Mouse (Mus musculus) hindbrain, embryonic 15.5 days (tissue): ENCODE data around the gene Pla2g4b. TPM values are rescaled to one million over a fixed set of nuclear protein-coding genes. Genes with fewer than 3 reads are reported as not detected.
A peak's percentile ranks its signal among the peaks of the same experiment; 100 is the strongest.

Source experiments
- ATAC-seq: fragments of 200-750 bp; cut with Nextera tagmentation; 2 replicates; pipeline ENCODE4 v1.8.0; 2017; ENCODE audit warnings: low read depth, moderate number of reproducible peaks, moderate TSS enrichment; ENCODE audit not compliant: low FRiP score
- H3K27ac ChIP-seq: fragments of 300-500 bp; sonication (generic); replicated peaks from 2 replicates; pipeline ENCODE4 v1.5.1; 2015; ENCODE audit warnings: mild to moderate bottlenecking, inconsistent platforms
- H3K27me3 ChIP-seq: fragments of 300-500 bp; sonication (generic); 2 replicates; pipeline ENCODE4 v1.6.1; 2015; ENCODE audit warnings: control low read depth, inconsistent platforms
- H3K36me3 ChIP-seq: fragments of 300-500 bp; sonication (generic); 2 replicates; pipeline ENCODE4 v1.6.1; 2015; ENCODE audit warnings: control low read depth, inconsistent platforms
- H3K4me1 ChIP-seq: fragments of 300-500 bp; sonication (generic); replicated peaks from 2 replicates; pipeline ENCODE4 v1.6.1; 2015; ENCODE audit warnings: control low read depth, inconsistent platforms
- H3K4me2 ChIP-seq: fragments of 300-500 bp; sonication (generic); 2 replicates; pipeline ENCODE4 v1.6.1; 2015; ENCODE audit warnings: moderate library complexity, mild to moderate bottlenecking, inconsistent platforms
- H3K4me3 ChIP-seq: fragments of 300-500 bp; sonication (generic); 2 replicates; pipeline ENCODE4 v1.5.1; 2015; ENCODE audit warnings: mild to moderate bottlenecking, inconsistent platforms
- H3K9ac ChIP-seq: fragments of 300-500 bp; sonication (generic); 2 replicates; pipeline ENCODE4 v1.6.1; 2015; ENCODE audit warnings: inconsistent platforms
- H3K9me3 ChIP-seq: fragments of 300-500 bp; sonication (generic); 2 replicates; pipeline ENCODE4 v1.6.1; 2016; ENCODE audit warnings: control low read depth, inconsistent platforms
- WGBS: fragments of 180-500 bp; shearing (Covaris S2); methylation state at CpG from one replicate; pipeline ENCODE4 v1.1.7; 2015; 5-methylcytosine and 5-hydroxymethylcytosine counted together
- polyA plus RNA-seq: library from polyadenylated mRNA; unstranded; fragments of >200 nt; fragmentation: Nextera tagmentation; extraction: Ambion mirVana; gene quantifications from 2 replicates; pipeline ENCODE4 v1.2.1, GENCODE M21; 2015

Gene Pla2g4b
- polyA plus RNA-seq, 1 experiment from 2014 or later, result 3.6 TPM

DNA sequence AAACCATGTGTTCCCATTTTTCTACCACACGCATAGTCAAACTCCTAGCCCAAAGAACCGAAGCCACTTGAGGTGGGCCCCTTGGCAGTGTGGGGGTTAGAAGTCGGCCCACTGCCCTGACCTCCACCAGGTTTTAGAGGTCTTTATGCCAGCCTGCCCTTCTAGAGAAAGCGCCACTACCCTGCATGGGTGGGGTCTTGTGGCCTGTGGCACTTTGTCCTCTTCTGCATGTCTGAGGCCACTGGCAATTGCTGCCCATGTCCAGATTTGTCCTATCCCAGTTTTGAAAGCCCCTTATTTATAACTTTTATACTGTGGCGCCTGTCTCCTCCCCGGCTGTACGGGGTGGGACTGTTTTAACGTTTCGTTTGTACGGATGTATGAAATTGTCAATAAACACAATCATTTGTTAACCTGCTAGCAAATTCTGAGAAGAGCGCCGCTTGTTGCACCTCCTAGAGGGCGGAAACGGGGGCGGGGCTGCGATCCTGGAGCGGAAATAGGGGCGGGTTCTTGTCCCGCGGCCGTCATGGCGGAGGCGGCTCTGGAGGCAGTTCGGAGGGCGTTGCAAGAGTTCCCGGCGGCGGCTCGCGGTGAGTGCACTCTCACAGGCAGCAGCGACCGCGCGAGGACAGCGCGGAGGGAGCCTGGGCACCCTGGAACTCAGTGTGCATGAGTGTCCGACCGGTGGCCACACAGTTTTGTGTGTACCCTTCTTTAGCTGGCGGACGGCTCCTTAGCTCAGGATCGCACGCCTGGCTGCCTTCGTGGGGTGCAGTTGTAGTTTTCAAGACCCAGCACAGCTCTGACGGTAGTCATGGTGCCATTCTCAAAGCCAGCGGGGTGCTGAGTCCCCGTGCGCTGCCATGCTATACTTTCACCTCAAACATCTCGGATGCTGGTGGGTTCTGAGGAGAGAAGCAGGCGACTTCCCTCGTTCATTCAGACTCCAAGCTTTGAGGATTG is 6.0 kb upstream of the Pla2g4b start, which contains the start of the genes Jmjd7 and Gm28042:
Gene Jmjd7, plus strand, starts transcription at position 500 of the 966 bp plus-strand sequence.
Gene Gm28042, plus strand, starts transcription at position 510 of the 966 bp plus-strand sequence.
- Histone ChIP-seq H3K4me1 (peaks cover 17% of the 10 kb centered on the region), H3K4me3 (peak within 1 kb of the TSS; percentile 76), H3K4me2 (peak within 1 kb of the TSS; percentile 85), H3K27ac (peak within 1 kb of the TSS; percentile 94), H3K9me3 (no peaks in the 10 kb centered on the region), H3K36me3 (peaks cover 33% of the 10 kb centered on the region), H3K27me3 (no peaks in the 10 kb centered on the region), H3K9ac (peak within 1 kb of the TSS; percentile 80)
- WGBS, result 6% methylated on average over 50 of the region's 50 CpGs
- peak; percentile 92 for ATAC-seq

- WGBS, result 51% methylated on average over 3 of the region's 3 CpGs
- Histone ChIP-seq H3K4me3 (peak overlapping the region; percentile 76), H3K4me2 (peak overlapping the region; percentile 85), H3K27ac (peak overlapping the region; percentile 94), H3K36me3 (peaks cover 32% of the 10 kb centered on the region), H3K9me3 (no peaks in the 10 kb centered on the region), H3K4me1 (peaks cover 17% of the 10 kb centered on the region), H3K9ac (peak overlapping the region; percentile 80), H3K27me3 (no peaks in the 10 kb centered on the region)
- ATAC-seq, result peak; percentile 23; the same call in 1 of the 2 replicates
Measured at GRCm38 (mm10) chr2:120027950-120028331, 5.3 kb upstream of the Pla2g4b start.

GRCm38 (mm10) chr2:120030380-120030779 is 2.8 kb upstream of the Pla2g4b start:
- Histone ChIP-seq H3K27ac (no peak overlapping the region), H3K9ac (no peak overlapping the region), H3K4me2 (no peak overlapping the region), H3K4me3 (no peak overlapping the region), H3K36me3 (peaks cover 12% of the 10 kb centered on the region), H3K9me3 (no peaks in the 10 kb centered on the region), H3K4me1 (peaks cover 17% of the 10 kb centered on the region), H3K27me3 (no peaks in the 10 kb centered on the region)
- 96% methylated on average over 8 of the region's 8 CpGs for WGBS
- ATAC-seq, result no peak

GRCm38 (mm10) chr2:120033726-120034125 is 509 bp downstream of the Pla2g4b start:
- no peak for ATAC-seq
- whole genome bisulfite sequencing, result 82% methylated on average over 5 of the region's 5 CpGs
- H3K36me3 ChIP-seq, result peaks cover 30% of the 10 kb centered on the region

DNA sequence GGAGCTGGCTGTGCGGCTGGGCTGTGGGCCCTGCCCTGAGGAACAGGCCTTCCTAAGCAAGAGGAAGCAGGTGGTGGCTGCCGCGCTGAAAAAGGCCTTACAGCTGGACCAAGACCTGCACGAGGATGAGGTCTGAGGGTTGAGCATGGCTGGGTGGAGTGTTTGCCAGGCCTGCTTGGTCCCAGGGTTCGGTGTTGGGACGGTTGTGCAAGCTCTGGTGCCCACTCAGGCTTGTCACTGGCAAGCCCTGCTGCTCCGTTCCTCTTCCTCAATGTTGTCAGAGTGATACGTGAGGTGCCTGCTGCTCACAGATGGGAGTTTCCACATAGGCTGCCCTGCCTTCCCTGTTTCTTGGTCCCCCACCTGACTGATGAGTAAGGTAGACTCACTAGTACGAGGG is 4.5 kb downstream of the Pla2g4b start:
- no peak overlapping the region for H3K4me3 ChIP-seq
- H3K9ac ChIP-seq, result no peak overlapping the region
- peaks cover 48% of the 10 kb centered on the region for H3K36me3 ChIP-seq
- H3K27me3 ChIP-seq, result no peaks in the 10 kb centered on the region
- whole genome bisulfite sequencing, result 95% methylated on average over 9 of the region's 9 CpGs
- H3K4me2 ChIP-seq, result no peak overlapping the region
- no peaks in the 10 kb centered on the region for H3K4me1 ChIP-seq
- no peak overlapping the region for H3K27ac ChIP-seq
- H3K9me3 ChIP-seq, result no peaks in the 10 kb centered on the region
- ATAC-seq, result no peak

More at GRCm38 (mm10) chr2:120033726-120034125, 509 bp downstream of the Pla2g4b start:
- no peak overlapping the region for H3K27ac ChIP-seq
- H3K4me2 ChIP-seq, result no peak overlapping the region
- peaks cover under 1% of the 10 kb centered on the region for H3K4me1 ChIP-seq
- no peaks in the 10 kb centered on the region for H3K27me3 ChIP-seq
- H3K4me3 ChIP-seq, result no peak overlapping the region
- no peak overlapping the region for H3K9ac ChIP-seq
- H3K9me3 ChIP-seq, result no peaks in the 10 kb centered on the region

GRCm38 (mm10) chr2:120040991-120041390 is 7.8 kb downstream of the Pla2g4b start:
- no peaks in the 10 kb centered on the region for H3K9me3 ChIP-seq
- peaks cover 44% of the 10 kb centered on the region for H3K36me3 ChIP-seq
- H3K4me2 ChIP-seq, result no peak overlapping the region
- no peaks in the 10 kb centered on the region for H3K27me3 ChIP-seq
- H3K27ac ChIP-seq, result no peak overlapping the region
- H3K4me3 ChIP-seq, result no peak overlapping the region
- H3K9ac ChIP-seq, result no peak overlapping the region
- H3K4me1 ChIP-seq, result no peaks in the 10 kb centered on the region
- WGBS, result 75% methylated on average over 5 of the region's 5 CpGs
- ATAC-seq, result no peak

GRCm38 (mm10) chr2:120044101-120044603 is 10.9 kb downstream of the Pla2g4b start:
- 64% methylated on average over 4 of the region's 4 CpGs for WGBS
- no peak for ATAC-seq

DNA sequence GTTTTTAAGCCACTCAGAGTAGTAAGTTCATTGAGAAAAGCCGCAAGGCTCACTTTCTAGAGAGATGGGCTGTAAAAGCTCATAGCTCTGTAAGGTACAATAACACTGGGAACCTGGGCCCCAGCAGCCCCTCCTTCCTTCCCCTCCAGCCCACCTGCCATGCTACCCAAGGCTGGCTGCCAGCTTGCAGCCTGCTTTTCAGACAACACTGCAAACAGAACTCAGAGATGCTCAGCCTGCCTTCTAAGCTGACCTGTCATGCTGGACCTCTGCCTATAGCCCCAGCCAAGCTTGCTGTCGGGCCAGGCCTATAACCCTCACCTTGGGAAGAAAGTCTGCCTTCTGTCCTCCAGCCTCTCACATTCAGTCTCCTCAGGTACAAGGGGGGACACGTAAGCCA is 11.5 kb downstream of the Pla2g4b start:
- ATAC-seq, result no peak
- Histone ChIP-seq H3K9ac (no peak overlapping the region), H3K4me1 (no peaks in the 10 kb centered on the region), H3K27ac (no peak overlapping the region), H3K4me3 (no peak overlapping the region), H3K9me3 (no peaks in the 10 kb centered on the region), H3K27me3 (no peaks in the 10 kb centered on the region), H3K36me3 (peaks cover 15% of the 10 kb centered on the region; the same call in 1 of the 2 replicates), H3K4me2 (no peak overlapping the region)
- 87% methylated on average over 3 of the region's 3 CpGs for WGBS

More at GRCm38 (mm10) chr2:120044101-120044603, 10.9 kb downstream of the Pla2g4b start:
- Histone ChIP-seq H3K4me3 (no peak overlapping the region), H3K4me1 (no peaks in the 10 kb centered on the region), H3K9me3 (no peaks in the 10 kb centered on the region), H3K9ac (no peak overlapping the region), H3K36me3 (peaks cover 21% of the 10 kb centered on the region; the same call in 1 of the 2 replicates), H3K27me3 (no peaks in the 10 kb centered on the region), H3K27ac (no peak overlapping the region), H3K4me2 (no peak overlapping the region)

DNA sequence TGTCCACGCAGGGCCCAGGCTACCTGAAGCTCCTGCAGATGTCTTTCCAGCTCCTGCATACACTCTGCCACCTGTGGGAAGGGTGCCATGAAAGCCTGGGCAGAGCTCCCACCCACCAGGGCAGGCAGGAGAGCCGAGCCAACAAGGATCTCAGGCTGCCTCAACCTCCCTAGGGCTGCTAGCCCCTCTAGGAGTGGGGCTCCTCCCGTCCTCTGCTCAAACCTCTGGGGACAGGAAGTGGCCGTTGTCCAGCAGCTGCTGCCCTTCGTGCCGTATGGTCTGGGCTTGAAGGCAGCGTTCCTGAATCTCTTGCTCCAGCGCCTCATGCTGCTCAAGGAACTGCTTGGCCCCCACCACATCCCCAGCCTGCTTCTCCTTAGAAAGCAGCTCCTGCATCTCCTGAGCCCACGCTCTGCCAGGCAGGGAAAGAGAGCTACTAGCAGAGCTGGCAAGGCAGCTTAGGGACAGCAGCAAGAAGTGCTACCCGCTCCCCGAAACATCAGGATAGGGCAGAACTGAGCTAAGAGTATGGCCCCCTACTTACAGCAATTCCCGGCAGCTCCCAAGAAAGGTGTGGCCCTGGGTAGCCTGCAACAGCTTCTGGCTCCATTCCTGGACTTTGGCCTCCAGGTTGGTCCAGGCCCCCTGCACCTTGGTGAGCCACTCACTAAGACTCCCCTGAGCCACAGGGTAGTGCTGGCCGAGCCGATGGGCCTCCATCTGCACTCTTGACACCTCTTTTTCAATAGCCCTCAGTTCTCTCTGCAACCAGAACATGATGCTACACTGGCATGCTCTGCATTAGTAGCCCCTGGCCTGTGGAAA is 13.5 kb downstream of the Pla2g4b start:
- no peak for ATAC-seq
- Histone ChIP-seq H3K9ac (no peak overlapping the region), H3K27ac (no peak overlapping the region), H3K36me3 (peaks cover 2% of the 10 kb centered on the region; the same call in 1 of the 2 replicates), H3K4me3 (no peak overlapping the region), H3K4me2 (no peak overlapping the region), H3K27me3 (no peaks in the 10 kb centered on the region), H3K9me3 (no peaks in the 10 kb centered on the region), H3K4me1 (no peaks in the 10 kb centered on the region)
- 63% methylated on average over 14 of the region's 14 CpGs for WGBS

DNA sequence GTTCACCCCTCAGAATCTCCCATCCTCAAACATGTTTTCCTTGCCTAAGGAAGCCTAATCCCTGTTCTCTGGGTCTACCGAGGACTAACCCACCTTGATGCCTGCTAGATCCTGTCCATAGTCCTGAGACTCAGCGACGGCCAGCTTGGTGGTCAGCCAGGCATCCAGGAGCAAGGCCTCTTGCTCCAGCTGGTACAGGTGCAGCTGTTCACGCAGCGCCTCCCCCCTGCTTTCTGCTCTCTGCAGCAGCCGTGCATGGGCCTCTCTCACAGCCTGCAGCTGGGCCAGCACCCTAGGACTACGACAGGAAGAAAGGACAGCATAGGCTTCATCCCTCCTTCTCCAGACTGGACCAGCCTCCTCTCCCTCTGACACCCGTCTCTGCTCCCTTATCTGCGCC is 15.0 kb downstream of the Pla2g4b start:
- H3K4me3 ChIP-seq, result no peak overlapping the region
- no peak overlapping the region for H3K27ac ChIP-seq
- no peaks in the 10 kb centered on the region for H3K4me1 ChIP-seq
- WGBS, result 79% methylated on average over 9 of the region's 9 CpGs
- H3K9me3 ChIP-seq, result no peaks in the 10 kb centered on the region
- H3K9ac ChIP-seq, result no peak overlapping the region
- H3K4me2 ChIP-seq, result no peak overlapping the region
- no peaks in the 10 kb centered on the region for H3K36me3 ChIP-seq
- ATAC-seq, result no peak
- no peaks in the 10 kb centered on the region for H3K27me3 ChIP-seq

DNA sequence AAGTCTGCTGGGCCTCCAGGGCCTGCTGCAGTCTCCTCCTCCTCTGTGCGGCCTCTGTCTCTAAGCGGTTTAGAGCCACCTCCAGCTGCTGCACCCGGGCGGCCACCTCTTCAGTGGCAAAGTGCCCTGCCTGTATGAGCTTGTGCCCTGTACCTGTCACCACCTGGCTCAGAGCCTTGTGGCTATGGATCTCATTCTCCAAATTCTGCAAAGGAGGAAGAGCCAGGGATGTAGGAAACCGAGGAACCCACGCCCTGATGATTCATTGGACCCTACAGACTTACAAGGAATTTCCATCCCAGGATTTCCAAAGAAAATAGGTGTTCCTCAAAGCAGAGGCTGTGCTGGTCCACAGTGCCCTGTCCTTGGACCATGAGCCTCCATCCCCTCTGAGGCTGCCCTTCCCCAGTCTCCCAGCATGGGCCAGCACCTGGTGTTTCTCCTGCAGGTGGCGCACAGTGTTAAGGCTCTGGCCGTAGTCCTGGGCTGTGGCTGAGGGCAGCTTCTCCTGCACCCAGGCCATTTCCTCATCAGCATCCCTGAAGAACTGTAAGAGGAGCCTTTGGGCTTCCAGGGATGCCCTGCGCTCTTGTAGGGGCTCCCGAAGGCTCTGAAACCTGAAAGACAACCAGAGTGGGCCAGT is 16.5 kb downstream of the Pla2g4b start:
- H3K27me3 ChIP-seq, result no peaks in the 10 kb centered on the region
- H3K4me2 ChIP-seq, result no peak overlapping the region
- H3K9ac ChIP-seq, result no peak overlapping the region
- no peak overlapping the region for H3K4me3 ChIP-seq
- ATAC-seq, result no peak
- no peak overlapping the region for H3K27ac ChIP-seq
- no peaks in the 10 kb centered on the region for H3K9me3 ChIP-seq
- 64% methylated on average over 10 of the region's 10 CpGs for WGBS
- H3K4me1 ChIP-seq, result no peaks in the 10 kb centered on the region
- H3K36me3 ChIP-seq, result no peaks in the 10 kb centered on the region
